Mouse (Mus musculus) intestine, embryonic 14.5 days (tissue): ENCODE measurements around the gene Jun. TPM values are rescaled to one million over a fixed set of nuclear protein-coding genes. Genes with fewer than 3 reads are reported as not detected.

Experiments
- ATAC-seq: fragments of 200-750 bp; cut with Nextera tagmentation; replicated peaks from 2 replicates; pipeline ENCODE4 v1.8.0; 2017; ENCODE audit warnings: low read depth, moderate number of reproducible peaks, moderate TSS enrichment, moderate library complexity; ENCODE audit not compliant: low FRiP score, low TSS enrichment
- DNase-seq: peaks from one replicate; pipeline ENCODE4 v3.0.0-alpha.2; 2018; ENCODE audit warnings: low spot score
- H3K27ac ChIP-seq: fragments of 300-500 bp; sonication (generic); 2 replicates; pipeline ENCODE4 v1.5.1; 2014; ENCODE audit warnings: low read depth, mild to moderate bottlenecking, control low read depth
- H3K27me3 ChIP-seq: fragments of 300-500 bp; sonication (generic); replicated peaks from 2 replicates; pipeline ENCODE4 v1.6.1; 2014; ENCODE audit warnings: low read length, control low read depth; ENCODE audit not compliant: control insufficient read depth, insufficient read depth
- H3K36me3 ChIP-seq: fragments of 300-500 bp; sonication (generic); 2 replicates; pipeline ENCODE4 v1.6.1; 2014; ENCODE audit warnings: low read length, control low read depth; ENCODE audit not compliant: control insufficient read depth, insufficient read depth
- H3K4me1 ChIP-seq: fragments of 300-500 bp; sonication (generic); replicated peaks from 2 replicates; pipeline ENCODE4 v1.6.1; 2014; ENCODE audit warnings: low read length, control low read depth, mixed read lengths; ENCODE audit not compliant: control insufficient read depth, insufficient read depth
- H3K4me2 ChIP-seq: fragments of 300-500 bp; sonication (generic); 2 replicates; pipeline ENCODE4 v1.6.1; 2014; ENCODE audit warnings: low read length
- H3K4me3 ChIP-seq: fragments of 300-500 bp; sonication (generic); 2 replicates; pipeline ENCODE4 v1.5.1; 2014; ENCODE audit warnings: low read depth, low read length, control low read depth, mixed read lengths
- H3K9ac ChIP-seq: fragments of 300-500 bp; sonication (generic); 2 replicates; pipeline ENCODE4 v1.6.1; 2014; ENCODE audit warnings: mild to moderate bottlenecking, low read length
- H3K9me3 ChIP-seq: fragments of 300-500 bp; sonication (generic); 2 replicates; pipeline ENCODE4 v1.6.1; 2016; ENCODE audit warnings: low read length, control low read depth; ENCODE audit not compliant: control insufficient read depth
- WGBS: fragments of 180-500 bp; shearing (Covaris S2); extraction: QIAGEN DNeasy Blood & Tissue Kit; methylation state at CpG from one replicate; pipeline ENCODE4 v1.1.7; 2014; 5-methylcytosine and 5-hydroxymethylcytosine counted together
- polyA plus RNA-seq: library from polyadenylated mRNA; unstranded; fragments of >200 nt; fragmentation: Nextera tagmentation; extraction: Ambion mirVana; gene quantifications from 2 replicates; pipeline ENCODE4 v1.2.1, GENCODE M21; 2014

Jun gene
- polyA plus RNA-seq, 1 experiment from 2014 or later: 56.0 TPM

DNA sequence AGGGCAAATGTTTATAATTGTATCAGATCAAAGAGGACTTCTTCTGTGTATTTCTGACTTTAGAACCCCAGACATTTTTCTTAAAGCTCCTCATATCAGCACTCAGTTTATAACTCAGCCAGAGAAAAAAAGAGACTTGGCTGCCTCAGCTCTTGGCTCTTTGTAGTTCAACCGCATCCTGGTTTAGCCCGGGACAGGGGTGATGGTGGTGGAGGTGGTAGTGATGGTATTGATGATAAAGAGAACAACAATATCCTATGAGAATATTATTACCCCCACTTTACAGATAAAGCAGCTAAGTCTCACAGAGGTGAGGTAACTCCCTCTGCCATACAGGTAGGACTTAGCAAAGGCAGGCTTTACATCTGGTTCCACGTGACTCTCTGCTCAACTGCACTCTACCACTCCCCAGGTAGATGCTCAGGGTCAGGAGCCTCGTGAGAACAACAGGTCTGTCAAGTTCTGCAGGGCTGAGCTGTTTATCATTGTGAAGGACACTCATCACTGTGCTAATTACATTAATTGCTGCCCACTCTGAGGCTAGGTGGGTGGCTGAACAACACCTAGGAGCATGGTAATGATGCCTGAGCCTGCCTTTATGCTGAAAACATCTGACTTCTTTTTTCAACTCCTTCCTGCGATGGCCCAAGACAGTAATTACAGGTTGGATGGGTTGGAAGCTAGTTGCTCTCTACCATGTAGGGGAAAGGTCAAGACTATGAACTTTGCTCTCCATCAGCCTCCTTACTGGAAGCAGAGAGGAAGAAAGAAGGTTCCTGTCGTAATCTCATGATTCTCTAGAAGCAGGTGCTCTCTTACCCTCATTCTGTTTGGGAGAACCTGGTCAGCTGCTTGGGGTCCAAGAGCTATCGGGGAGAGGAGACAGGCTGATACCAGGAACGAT is 16.3 kb upstream of the Jun start:
- Histone ChIP-seq H3K36me3 (no peaks in the 10 kb centered on the region), H3K4me1 (no peaks in the 10 kb centered on the region), H3K27ac (no peak overlapping the region), H3K4me2 (no peak overlapping the region), H3K9me3 (no peaks in the 10 kb centered on the region), H3K9ac (no peak overlapping the region), H3K4me3 (no peak overlapping the region), H3K27me3 (no peaks in the 10 kb centered on the region)
- peak; percentile 76; the same call in 1 of the 2 replicates for ATAC-seq
- WGBS: 69% methylated on average over 8 of the region's 8 CpGs
- DNase-seq: no peak

DNA sequence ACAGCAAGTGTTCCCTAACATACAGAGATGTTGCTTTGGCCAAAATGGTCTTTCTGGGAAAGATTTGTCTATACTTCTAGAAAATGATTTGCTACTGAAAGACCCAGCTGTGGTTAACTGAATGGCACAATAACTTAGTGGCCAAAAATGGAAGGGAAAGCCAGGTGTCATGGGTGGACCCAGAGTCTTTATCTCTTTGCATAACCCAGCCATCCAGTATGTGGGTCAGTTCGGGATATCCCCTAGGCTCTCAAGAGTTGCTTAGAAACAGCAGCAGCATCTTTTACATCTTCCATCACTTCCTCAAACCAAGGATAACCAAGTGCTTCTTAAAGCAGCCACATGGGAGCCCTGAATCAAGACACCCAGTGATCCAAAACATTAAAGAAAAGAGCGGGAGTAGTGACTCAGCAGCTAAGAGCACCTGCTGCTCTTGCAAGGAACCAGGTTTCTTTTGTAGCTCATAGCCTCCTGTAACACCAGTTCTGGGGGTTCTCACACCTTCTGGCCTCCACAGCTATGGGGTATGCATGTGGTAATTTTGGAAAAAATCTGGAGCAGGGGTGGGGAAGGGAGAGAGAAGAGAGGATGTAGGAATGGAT is 11.7 kb upstream of the Jun start:
- ATAC-seq (no peak), DNase-seq (no peak)
- H3K36me3 ChIP-seq: no peaks in the 10 kb centered on the region
- H3K9ac ChIP-seq: no peak overlapping the region
- no peak overlapping the region for H3K27ac ChIP-seq
- 81% methylated on average over 2 of the region's 2 CpGs for WGBS
- no peaks in the 10 kb centered on the region for H3K9me3 ChIP-seq
- no peak overlapping the region for H3K4me2 ChIP-seq
- no peaks in the 10 kb centered on the region for H3K27me3 ChIP-seq
- no peaks in the 10 kb centered on the region for H3K4me1 ChIP-seq
- H3K4me3 ChIP-seq: no peak overlapping the region

DNA sequence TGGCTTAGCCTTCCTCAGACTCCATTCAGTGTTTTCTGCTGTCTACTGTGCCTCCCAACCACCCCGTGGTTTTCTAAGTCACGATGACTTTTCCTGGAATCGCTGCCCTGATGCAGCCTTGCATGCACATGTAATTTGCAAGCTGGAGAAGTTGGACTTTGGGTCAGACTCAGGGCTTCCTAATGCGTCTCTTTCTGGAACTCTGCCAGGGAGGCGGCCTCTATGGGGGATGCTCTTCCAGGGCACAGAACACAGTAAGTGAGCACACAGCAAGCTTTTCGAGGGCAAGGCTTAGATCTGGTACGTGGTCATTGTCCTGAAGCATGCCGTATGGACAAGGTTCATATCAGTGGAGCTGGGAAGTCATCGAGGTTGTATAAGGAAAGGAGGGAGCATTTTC is 10.9 kb upstream of the Jun start:
- Histone ChIP-seq H3K36me3 (no peaks in the 10 kb centered on the region), H3K27me3 (no peaks in the 10 kb centered on the region), H3K4me1 (no peaks in the 10 kb centered on the region), H3K4me2 (no peak overlapping the region), H3K27ac (no peak overlapping the region), H3K4me3 (no peak overlapping the region), H3K9ac (no peak overlapping the region), H3K9me3 (no peaks in the 10 kb centered on the region)
- no peak for DNase-seq
- no peak for ATAC-seq
- WGBS: 73% methylated on average over 9 of the region's 9 CpGs

DNA sequence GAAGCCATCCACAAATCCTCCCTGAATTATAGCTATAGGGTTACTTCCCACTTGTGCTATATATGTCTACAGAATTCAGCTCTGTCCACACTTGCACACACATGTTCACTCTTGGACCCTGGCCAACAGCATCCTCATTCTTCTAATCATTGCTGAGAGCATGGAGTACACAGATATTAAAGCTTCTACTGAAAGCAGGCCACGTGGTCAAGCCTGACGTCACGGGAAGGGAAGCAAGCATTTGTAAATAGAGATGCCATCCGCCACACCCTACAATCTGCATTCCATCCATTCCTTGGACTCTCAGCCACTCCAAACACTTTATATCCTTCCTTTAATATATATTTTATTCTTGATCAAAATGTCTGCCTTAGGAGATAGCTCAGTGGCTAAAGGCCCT is 5.2 kb upstream of the Jun start:
- H3K27me3 ChIP-seq: no peaks in the 10 kb centered on the region
- H3K36me3 ChIP-seq: no peaks in the 10 kb centered on the region
- H3K4me2 ChIP-seq: no peak overlapping the region
- DNase-seq: no peak
- WGBS: 51% methylated on average over 4 of the region's 4 CpGs
- peaks cover 13% of the 10 kb centered on the region for H3K4me1 ChIP-seq
- no peak for ATAC-seq
- no peak overlapping the region for H3K27ac ChIP-seq
- H3K9ac ChIP-seq: no peak overlapping the region
- no peaks in the 10 kb centered on the region for H3K9me3 ChIP-seq
- H3K4me3 ChIP-seq: no peak overlapping the region

DNA sequence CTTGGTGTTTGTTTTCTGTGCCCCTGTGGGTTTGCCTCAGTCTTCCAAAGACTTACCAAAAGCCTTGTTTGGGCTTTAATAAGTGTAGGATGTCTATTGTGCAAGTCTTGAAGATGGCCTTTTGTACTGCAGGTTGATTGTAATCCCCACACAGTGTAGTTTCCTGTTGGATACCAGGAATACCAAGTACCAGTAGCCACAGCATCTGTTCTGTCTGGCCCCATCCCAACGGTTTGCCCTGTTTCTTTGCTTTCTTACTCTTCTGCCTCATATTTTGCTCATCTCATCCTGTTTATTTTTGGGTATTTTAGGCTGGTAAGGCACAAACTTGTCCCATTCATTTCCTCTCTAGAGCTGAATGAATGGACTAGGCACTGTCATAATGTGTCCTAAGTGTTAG is 3.3 kb upstream of the Jun start:
- WGBS: 51% methylated on average over 1 of the region's 1 CpGs
- no peak overlapping the region for H3K4me3 ChIP-seq
- ATAC-seq: no peak

DNA sequence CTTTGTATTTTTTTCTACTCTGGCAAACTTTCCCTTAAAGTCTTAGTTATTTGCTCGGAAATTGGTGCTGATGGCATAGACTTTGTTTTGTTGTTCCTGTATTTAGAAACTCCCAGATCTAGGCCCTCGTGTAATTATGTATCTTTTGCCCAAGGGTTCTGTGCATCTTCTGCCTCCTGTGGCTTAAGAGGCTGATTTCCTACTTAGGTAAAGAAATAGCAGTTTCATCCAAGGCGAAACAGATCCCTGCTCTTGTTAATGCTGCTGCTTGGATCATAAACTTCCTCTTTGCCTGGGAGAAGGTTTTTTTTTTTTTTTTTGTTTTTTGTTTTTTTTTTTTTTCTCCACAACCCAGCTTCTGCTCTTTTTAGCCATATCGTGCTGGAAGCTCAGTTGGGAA is 2.3 kb upstream of the Jun start:
- H3K27ac ChIP-seq: no peak overlapping the region
- peaks cover 13% of the 10 kb centered on the region for H3K4me1 ChIP-seq
- WGBS: 23% methylated on average over 4 of the region's 4 CpGs
- peak overlapping the region; percentile 95; the same call in 1 of the 2 replicates for H3K4me3 ChIP-seq
- H3K4me2 ChIP-seq: peak overlapping the region; percentile 71
- DNase-seq: no peak
- peak overlapping the region; percentile 29 for H3K9ac ChIP-seq
- ATAC-seq: no peak
- no peaks in the 10 kb centered on the region for H3K27me3 ChIP-seq
- no peaks in the 10 kb centered on the region for H3K9me3 ChIP-seq
- no peaks in the 10 kb centered on the region for H3K36me3 ChIP-seq

More for the DNA sequence above, 3.3 kb upstream of the Jun start:
- H3K9me3 ChIP-seq: no peaks in the 10 kb centered on the region
- DNase-seq: no peak
- no peaks in the 10 kb centered on the region for H3K27me3 ChIP-seq
- H3K9ac ChIP-seq: no peak overlapping the region
- no peak overlapping the region for H3K4me2 ChIP-seq
- H3K4me1 ChIP-seq: peaks cover 13% of the 10 kb centered on the region
- no peak overlapping the region for H3K27ac ChIP-seq
- no peaks in the 10 kb centered on the region for H3K36me3 ChIP-seq

DNA sequence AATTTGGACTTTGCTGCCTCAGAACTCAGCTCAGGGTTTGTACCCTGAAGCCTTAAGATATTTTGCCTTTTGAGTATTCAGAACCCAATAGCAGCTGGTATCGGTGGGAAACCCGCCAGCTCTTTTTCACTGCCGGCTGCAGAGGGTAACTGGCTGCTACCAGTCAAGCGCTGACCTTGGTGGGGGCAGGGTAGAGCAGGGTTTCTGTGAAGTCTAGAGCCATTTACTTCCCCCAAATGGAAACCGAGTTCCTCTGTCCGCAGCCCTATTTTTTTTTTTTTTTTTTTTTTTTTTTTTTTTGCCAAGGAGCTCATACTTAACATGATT is 1.7 kb upstream of the Jun start:
- peak overlapping the region; percentile 95 for H3K4me3 ChIP-seq
- WGBS: 3% methylated on average over 6 of the region's 6 CpGs
- no peak for ATAC-seq
- peak overlapping the region; percentile 99 for H3K27ac ChIP-seq
- DNase-seq: peak; percentile 78
- H3K4me2 ChIP-seq: peak overlapping the region; percentile 71
- H3K36me3 ChIP-seq: no peaks in the 10 kb centered on the region; the same call in 1 of the 2 replicates
- no peaks in the 10 kb centered on the region for H3K9me3 ChIP-seq
- H3K9ac ChIP-seq: peak overlapping the region; percentile 85
- H3K27me3 ChIP-seq: no peaks in the 10 kb centered on the region
- H3K4me1 ChIP-seq: peaks cover 18% of the 10 kb centered on the region

DNA sequence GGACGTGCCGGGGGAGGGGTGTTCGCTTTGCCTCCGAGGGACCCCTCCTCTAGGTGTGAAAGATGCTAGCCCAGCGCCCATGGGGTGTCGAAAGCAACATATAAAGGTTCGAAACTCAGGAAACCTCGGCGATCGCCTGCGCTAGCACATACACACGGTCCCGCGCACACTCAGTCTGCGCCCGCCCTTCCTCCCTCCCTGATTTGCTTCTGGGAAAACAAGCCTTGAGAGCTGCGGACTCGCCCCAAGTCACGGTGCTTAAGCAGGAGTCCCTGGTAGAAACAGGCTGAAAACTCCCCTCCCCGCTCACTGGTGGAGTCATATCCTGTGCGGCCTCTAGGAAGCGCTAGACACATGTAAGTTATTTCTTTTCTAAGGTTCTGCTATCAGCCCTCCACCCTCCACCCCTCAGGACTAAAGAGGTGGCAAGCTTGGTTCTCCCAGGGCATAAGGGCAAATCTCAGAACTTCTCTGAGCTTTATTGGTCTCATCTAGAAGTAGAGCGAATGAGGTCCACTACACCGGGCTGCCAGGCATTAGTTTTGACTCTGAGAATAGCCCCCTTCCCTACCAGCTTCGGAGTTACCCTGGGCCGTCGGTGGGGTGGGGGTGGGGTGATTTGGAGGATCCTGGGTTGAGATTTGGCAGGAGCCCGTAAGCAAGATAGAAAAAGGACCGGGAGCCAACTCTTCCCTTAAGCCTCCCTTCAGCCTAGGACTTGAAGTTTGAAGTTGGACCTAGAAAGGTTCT is 1.2 kb upstream of the Jun start:
- Histone ChIP-seq H3K27me3 (no peaks in the 10 kb centered on the region), H3K9me3 (no peaks in the 10 kb centered on the region), H3K4me1 (peaks cover 24% of the 10 kb centered on the region), H3K27ac (peak overlapping the region; percentile 99), H3K4me2 (peak overlapping the region; percentile 71), H3K9ac (peak overlapping the region; percentile 85), H3K36me3 (no peaks in the 10 kb centered on the region; the same call in 1 of the 2 replicates), H3K4me3 (peak overlapping the region; percentile 95)
- peak; percentile 94 for DNase-seq
- peak; percentile 48 for ATAC-seq
- 0% methylated on average over 29 of the region's 29 CpGs for WGBS
